Mouse (Mus musculus) embryo, embryonic 11.5 days (tissue): ENCODE measurements at regions not wholly inside any gene's neighbourhood (a gene's known extent, or its start where the extent isn't known, plus 50 kb on each side); places are given as distances from the start of the nearest gene placed in this dataset.
A peak's percentile ranks its signal among the peaks of the same experiment; 100 is the strongest.

ENCODE experiments used
- DNase-seq: peaks from one replicate; pipeline ENCODE4 v3.0.0-alpha.2; 2012; ENCODE audit warnings: low read depth, low spot score

GRCm38 (mm10) chr13:60123964-60124363 lies 53.2 kb downstream of the Gas1 start:
- DNase-seq, result no peak

- no peak for DNase-seq
Measured at GRCm38 (mm10) chr13:60123174-60123587, 54.0 kb downstream of the Gas1 start.

- no peak for DNase-seq
Measured at GRCm38 (mm10) chr13:60122341-60123173, 54.6 kb downstream of the Gas1 start.

- no peak for DNase-seq
Measured at GRCm38 (mm10) chr13:60111465-60111864, 65.7 kb downstream of the Gas1 start.

- peak; percentile 90 for DNase-seq
Measured at GRCm38 (mm10) chr13:60110079-60110846, 66.9 kb downstream of the Gas1 start.

- no peak for DNase-seq
Measured at GRCm38 (mm10) chr13:60105286-60105685, 71.9 kb downstream of the Gas1 start.

- DNase-seq, result no peak
Measured at GRCm38 (mm10) chr13:60101651-60102050, 75.5 kb downstream of the Gas1 start.

GRCm38 (mm10) chr13:60100130-60101112 lies 76.7 kb downstream of the Gas1 start:
- no peak for DNase-seq

GRCm38 (mm10) chr13:60099469-60100129 lies 77.6 kb downstream of the Gas1 start:
- no peak for DNase-seq

GRCm38 (mm10) chr13:60098394-60098793 lies 78.8 kb downstream of the Gas1 start:
- no peak for DNase-seq

GRCm38 (mm10) chr13:60097776-60098175 lies 79.4 kb downstream of the Gas1 start:
- DNase-seq, result no peak

- DNase-seq, result no peak
Measured at GRCm38 (mm10) chr13:60086657-60087056, 90.5 kb downstream of the Gas1 start.

GRCm38 (mm10) chr13:60084975-60085374 lies 92.2 kb downstream of the Gas1 start:
- no peak for DNase-seq

GRCm38 (mm10) chr13:60084290-60084689 lies 92.9 kb downstream of the Gas1 start:
- DNase-seq, result no peak

GRCm38 (mm10) chr13:60080113-60080512 lies 97.1 kb downstream of the Gas1 start:
- no peak for DNase-seq

- no peak for DNase-seq
Measured at GRCm38 (mm10) chr13:60078331-60079050, 98.7 kb downstream of the Gas1 start.

GRCm38 (mm10) chr13:60076147-60076800 lies 100.9 kb downstream of the Gas1 start:
- DNase-seq, result no peak

- DNase-seq, result no peak
Measured at GRCm38 (mm10) chr13:60071595-60071994, 105.6 kb downstream of the Gas1 start.

- peak; percentile 62 for DNase-seq
Measured at GRCm38 (mm10) chr13:60069196-60069595, 108.0 kb downstream of the Gas1 start.

GRCm38 (mm10) chr13:60067325-60067724 lies 109.8 kb downstream of the Gas1 start:
- DNase-seq, result no peak
